Mouse (Mus musculus) cerebellum, postnatal 10 days (tissue): ENCODE results near the gene Rnf11.

Experiments
- DNase-seq, 2 experiments: peaks; one replicate each; pipeline ENCODE4 v3.0.0; 2021; ENCODE audit warnings: mixed read lengths in 2 of 2

Gene Rnf11

GRCm38 (mm10) chr4:109484621-109485020, at the start of gene Rnf11:
Gene Rnf11, minus strand, starts transcription at chr4:109484728.
- no peak for DNase-seq

DNA sequence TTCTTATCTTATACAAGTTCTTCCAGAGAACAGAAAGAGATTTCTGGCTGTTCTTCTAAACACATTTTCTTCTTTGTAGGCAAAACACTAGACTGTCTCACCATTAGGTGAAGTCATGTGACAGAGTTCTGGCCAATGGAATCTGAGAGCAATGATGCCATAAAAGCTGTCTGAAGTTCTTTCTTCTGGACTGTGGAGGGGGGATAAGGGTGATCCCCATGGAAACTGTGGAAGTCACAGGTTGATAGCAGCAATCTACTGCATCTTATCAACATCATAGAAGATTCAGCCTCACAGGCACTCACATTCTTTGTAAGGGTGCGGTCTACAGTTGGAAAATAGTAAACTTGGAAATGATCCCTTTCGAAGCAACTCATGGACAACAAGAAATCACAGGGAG, 46.6 kb upstream of the Rnf11 start, which contains the start of gene 4930522H14Rik:
TSS of gene 4930522H14Rik (minus strand) at position 187 of the 400 bp plus-strand sequence.
- DNase-seq = no peak

- DNase-seq = no peak
Measured at GRCm38 (mm10) chr4:109530245-109530816, 45.8 kb upstream of the Rnf11 start.

- peak; percentile 72 to 77 for DNase-seq
Measured at GRCm38 (mm10) chr4:109504885-109505284, 20.4 kb upstream of the Rnf11 start.

GRCm38 (mm10) chr4:109498476-109498875, 13.9 kb upstream of the Rnf11 start:
- DNase-seq = no peak

GRCm38 (mm10) chr4:109493581-109493980, 9.1 kb upstream of the Rnf11 start:
- no peak for DNase-seq

- no peak for DNase-seq
Measured at GRCm38 (mm10) chr4:109488812-109489211, 4.3 kb upstream of the Rnf11 start.

DNA sequence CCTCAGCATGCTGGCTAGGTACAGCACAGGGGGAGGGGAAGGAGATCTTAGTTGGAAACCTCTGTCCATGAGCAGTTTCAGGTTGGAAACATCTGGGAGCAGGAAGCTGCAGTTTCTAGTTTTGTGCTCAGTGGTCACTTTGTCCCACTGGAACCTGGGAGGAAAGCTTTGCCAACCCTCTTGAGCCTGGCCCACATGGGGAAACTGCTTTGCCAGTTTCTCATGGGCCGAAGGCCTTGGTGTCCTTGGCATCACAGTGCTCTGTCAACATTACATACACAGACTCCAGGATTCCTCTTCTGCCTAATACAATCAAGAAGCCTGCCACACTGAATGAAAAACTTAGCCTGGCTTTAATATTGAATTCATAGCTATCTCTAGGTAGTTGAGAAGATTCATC, 1.8 kb downstream of the Rnf11 start:
- no peak for DNase-seq

GRCm38 (mm10) chr4:109481424-109481823, 3.1 kb downstream of the Rnf11 start:
- no peak for DNase-seq

GRCm38 (mm10) chr4:109477454-109477853, 7.1 kb downstream of the Rnf11 start:
- DNase-seq = peak; percentile 10 to 13

DNA sequence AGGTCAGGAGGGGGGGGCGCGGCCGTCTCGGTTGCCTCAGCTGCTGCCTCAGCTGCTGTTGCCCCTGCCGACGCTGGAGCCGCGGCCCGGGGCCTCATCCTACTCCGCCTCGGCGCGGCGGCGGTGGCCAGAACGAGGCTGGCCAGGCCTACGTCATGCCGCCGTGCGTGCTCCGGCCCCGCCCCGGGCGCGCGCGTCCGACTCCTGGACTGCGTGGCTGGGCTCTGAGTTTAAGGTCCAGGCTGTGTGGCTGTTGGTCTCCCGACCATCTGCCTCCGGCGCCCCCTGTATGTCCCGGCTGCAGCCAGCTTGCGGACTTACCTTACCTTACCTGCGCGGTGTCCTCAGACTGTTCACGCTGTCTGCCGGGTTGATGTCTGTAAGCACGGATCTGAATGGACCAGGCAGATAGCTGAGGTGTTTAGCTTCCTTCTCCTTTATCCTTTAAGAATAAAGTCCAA, 7.9 kb downstream of the Rnf11 start:
- DNase-seq = peak; percentile 97 to 98

DNA sequence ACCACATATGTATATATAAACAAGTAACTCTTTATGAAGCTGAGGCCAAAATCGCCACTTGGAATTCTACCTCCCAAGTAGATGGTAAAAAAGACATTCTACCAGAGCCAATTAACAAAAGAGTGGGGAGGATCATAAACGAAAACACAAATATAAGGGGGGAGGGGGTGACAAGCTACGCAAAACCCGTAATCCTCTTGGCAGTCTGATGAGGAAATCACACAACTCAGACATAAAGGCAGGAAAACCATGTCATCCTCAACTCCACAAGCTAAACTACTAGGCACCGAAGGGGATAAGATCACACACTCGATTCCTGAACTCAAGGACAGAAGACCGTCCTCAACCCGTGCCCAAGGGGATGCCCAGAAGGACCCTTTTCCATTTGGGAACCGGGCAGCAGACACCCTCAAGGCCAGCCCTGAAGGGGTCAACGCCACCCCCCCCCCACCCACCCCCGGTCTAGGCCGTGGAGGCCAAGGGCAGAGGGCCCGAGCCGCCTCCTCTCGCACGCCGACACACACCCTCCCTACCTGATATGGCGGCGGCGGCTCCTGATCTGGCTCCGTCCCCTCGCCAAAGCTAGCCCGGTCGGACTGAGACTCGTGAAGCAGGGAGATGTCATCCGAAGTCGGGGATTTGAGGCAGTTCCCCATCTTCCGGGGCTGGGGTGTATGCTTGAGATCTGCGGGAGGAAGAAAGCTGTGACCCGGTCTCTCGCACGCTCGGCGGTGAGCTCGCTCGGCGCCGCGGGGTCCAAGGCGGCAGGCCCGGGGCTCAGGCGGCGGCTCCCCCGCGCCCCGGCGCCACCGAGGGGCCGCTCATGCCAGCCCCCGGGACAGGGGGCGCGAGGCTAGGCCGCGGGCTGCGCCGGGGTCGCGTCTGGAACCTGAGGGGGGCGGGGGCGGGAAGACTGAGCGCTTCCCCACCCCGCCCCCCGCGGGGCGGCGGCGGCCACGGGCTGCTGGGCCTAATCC, 8.7 kb downstream of the Rnf11 start:
- peak; percentile 70 to 78 for DNase-seq

GRCm38 (mm10) chr4:109475078-109475477, 9.4 kb downstream of the Rnf11 start:
- DNase-seq = peak in 1 of 2 experiments; percentile 11

DNA sequence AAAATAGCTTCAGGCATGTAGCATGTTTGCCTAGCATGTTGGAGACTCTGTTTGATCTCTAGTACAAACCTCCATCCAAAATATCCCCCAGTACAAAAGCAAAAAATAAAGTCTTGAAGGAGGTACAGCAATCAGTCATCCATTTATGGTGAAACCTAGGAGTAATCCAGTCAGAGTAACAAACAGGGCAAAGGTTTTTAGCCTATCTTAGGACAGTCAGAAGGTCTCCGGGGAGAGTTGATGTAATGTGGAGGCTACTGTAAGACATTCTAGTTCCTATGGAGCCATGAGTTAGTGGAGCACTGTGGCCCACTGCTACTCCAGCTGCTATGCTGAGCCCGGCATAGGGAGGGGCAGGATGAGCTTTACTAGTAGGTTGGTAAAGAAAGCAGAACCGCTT, 12.0 kb downstream of the Rnf11 start:
- no peak for DNase-seq

DNA sequence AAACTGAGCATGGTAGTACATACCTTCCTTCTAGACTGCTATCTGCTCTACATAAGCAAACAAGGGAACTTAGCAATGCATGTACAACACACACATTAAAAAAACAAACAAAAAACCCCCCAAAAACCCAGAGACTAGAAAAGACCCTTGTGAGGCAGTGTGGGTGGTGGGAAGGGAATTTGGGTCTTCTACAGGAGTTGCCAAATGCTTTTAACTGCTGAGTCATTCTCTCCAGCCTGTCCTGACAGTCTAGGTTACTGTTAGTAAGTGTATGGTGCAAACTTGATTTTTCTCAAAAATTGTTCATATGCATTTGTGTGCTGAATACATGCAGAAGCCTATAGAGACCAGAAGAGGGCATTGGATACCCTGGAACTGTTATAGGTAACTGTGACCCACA, 12.9 kb downstream of the Rnf11 start:
- DNase-seq = no peak

DNA sequence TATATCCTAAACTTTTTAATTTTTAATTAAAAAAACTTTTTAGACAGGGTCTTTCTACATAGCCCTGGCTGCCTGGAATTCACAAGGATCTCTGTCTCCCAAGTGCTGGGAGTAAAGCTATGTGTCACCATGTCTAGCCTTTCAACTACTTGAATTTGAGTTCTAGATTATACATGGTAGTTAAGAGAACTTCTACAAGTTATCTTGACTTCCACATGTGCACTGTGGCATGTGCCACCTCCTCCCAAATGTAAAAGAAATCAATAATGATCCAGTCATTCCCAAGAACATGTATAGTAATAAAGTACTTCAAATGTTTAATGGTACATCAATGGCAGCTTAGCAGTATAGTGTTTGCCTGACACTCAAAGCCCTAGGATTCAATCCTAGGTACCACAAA, 16.8 kb downstream of the Rnf11 start:
- DNase-seq = no peak

GRCm38 (mm10) chr4:109463892-109464291, 20.6 kb downstream of the Rnf11 start:
- no peak for DNase-seq

- no peak for DNase-seq
Measured at GRCm38 (mm10) chr4:109460421-109461179, 23.9 kb downstream of the Rnf11 start.

DNA sequence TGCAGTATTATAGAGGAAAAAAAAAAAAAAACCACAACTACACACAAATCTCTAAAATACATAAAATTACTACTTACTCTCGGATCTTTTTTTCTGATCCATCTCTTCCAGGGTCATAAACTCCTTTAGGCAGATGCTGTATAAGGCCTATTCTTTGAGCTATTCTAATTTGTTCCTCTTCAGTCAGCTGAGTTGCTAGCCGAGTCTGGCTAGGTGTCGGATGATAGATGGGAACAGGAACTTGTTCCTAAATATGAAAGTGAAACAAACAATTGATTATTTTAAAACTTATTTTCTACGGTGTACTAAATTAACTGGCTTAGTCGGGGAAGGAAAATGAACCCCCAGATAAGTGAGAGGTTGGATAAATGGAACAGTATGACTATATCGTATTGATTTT, 27.7 kb downstream of the Rnf11 start:
- no peak for DNase-seq

- DNase-seq = no peak
Measured at GRCm38 (mm10) chr4:109448531-109448930, 36.0 kb downstream of the Rnf11 start.

- DNase-seq = no peak
Measured at GRCm38 (mm10) chr4:109445956-109446355, 38.6 kb downstream of the Rnf11 start.

DNA sequence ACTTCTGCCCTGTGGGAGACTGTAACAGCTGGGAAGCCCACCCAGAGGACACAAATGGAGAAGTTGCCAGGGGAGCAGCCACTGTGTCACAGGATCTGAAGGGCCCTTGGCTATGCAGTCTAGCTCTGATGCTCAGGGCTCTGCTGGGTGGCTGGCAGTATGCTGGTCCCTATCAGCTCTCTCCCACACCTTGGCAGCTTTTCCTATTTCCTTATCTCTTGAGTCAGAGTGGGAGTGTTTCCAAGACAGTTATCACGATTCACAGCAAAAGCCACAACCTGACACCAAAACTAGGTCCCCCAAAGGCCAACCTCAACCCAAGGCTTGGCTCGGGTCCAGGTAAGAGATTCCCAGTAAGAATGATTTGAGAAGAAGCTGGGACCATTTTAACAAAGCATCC, 39.1 kb downstream of the Rnf11 start:
- peak; percentile 23 to 38 for DNase-seq

DNA sequence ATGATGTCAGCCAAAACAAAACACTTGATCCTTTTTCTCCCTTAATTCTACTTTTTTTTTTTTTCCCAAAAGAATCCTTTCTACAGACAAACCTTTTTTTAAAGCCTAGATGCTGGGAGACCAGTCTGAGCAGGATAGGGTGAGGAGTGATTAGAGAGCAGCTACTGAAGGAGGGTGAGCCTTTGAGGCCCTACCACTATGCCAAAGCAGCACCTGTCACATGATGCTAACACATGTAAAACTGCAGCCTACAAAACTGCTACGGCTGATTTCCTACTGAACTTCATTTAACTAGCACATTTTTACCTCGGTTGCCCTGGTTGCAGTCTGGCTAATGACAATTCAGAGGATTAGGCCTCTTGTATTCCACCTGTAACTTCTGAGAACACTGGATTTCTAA, 39.6 kb downstream of the Rnf11 start:
- no peak for DNase-seq
